Mouse (Mus musculus): ENCODE results near the gene Gm17268. TPM values are rescaled to one million over a fixed set of nuclear protein-coding genes. Genes with fewer than 3 reads are reported as not detected.

The Gm17268 gene
- not detected in 2 replicates for polyA plus RNA-seq (2015; fragmentation: Nextera tagmentation; extraction: Ambion mirVana)

DNA sequence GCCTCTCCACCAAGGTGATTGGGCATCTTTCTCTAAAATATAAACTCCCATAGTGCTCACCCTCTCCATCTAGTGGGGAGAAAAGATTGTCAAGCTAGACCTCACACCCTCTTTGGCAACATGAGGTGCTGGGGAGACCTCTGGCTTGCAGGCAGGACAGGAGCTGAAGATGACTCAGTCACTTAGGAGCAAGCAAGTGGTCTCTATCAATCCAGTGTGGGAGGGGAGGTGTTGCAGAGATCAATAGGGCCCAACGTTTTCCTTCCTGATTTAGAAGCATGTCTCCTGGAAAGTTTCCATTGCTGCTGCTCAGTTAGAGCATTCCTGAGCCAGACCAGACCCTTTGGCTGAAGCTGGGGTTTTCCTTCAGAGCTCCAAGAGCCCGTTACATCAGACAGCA is at the start of gene Gm17268:
Gene Gm17268, minus strand, starts transcription at position 28 of the 400 bp plus-strand sequence.
- Histone ChIP-seq H3K4me1 (ENCODE audit: control insufficient read depth, insufficient read depth, low read depth, low read length) (no peaks in the 10 kb centered on the region), H3K4me2 (ENCODE audit: low read length) (no peak within 1 kb of the TSS), H3K9ac (ENCODE audit: low read depth, low read length) (no peak within 1 kb of the TSS), H3K27ac (ENCODE audit: low read depth, low read length) (no peak within 1 kb of the TSS), H3K36me3 (ENCODE audit: control insufficient read depth, insufficient read depth, low read length) (no peaks in the 10 kb centered on the region), H3K27me3 (replicated peaks; ENCODE audit: control insufficient read depth, insufficient read depth, low read length) (no peaks in the 10 kb centered on the region), H3K4me3 (ENCODE audit: low read length) (no peak within 1 kb of the TSS), H3K9me3 (ENCODE audit: control insufficient read depth, low read length) (no peaks in the 10 kb centered on the region)
- WGBS: 62% methylated on average over 2 of the region's 2 CpGs
- ATAC-seq: no peak

DNA sequence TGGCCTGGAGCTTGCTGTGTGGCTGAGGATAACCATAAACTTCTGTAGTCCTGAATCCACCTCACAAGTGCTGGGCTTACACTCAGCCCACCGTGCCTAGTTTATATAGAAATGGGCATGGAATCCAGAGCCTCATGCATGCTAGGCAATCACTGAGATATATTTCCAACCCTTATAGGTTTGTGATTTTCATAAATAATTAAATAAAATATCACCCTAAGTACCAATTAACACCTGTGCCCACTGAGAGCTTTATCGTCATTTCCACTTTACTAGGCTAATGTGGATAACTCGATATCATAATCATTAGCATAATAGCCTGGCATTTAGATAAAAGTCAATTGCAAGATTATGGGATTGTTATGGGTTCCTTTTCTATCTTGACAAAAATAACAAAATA is 46.0 kb upstream of the Gm17268 start:
- Histone ChIP-seq H3K4me3 (ENCODE audit: low read length) (no peak overlapping the region), H3K9ac (ENCODE audit: low read depth, low read length) (no peak overlapping the region), H3K4me2 (ENCODE audit: low read length) (no peak overlapping the region), H3K27me3 (replicated peaks; ENCODE audit: control insufficient read depth, insufficient read depth, low read length) (no peaks in the 10 kb centered on the region), H3K4me1 (ENCODE audit: control insufficient read depth, insufficient read depth, low read depth, low read length) (no peaks in the 10 kb centered on the region), H3K36me3 (ENCODE audit: control insufficient read depth, insufficient read depth, low read length) (no peaks in the 10 kb centered on the region), H3K27ac (ENCODE audit: low read depth, low read length) (no peak overlapping the region), H3K9me3 (ENCODE audit: control insufficient read depth, low read length) (no peaks in the 10 kb centered on the region)
- WGBS: 79% methylated on average over 3 of the region's 3 CpGs
- no peak for ATAC-seq

- Histone ChIP-seq H3K27me3 (replicated peaks; ENCODE audit: control insufficient read depth, insufficient read depth, low read length) (no peaks in the 10 kb centered on the region), H3K4me1 (ENCODE audit: control insufficient read depth, insufficient read depth, low read depth, low read length) (no peaks in the 10 kb centered on the region), H3K36me3 (ENCODE audit: control insufficient read depth, insufficient read depth, low read length) (no peaks in the 10 kb centered on the region), H3K9me3 (ENCODE audit: control insufficient read depth, low read length) (no peaks in the 10 kb centered on the region), H3K4me3 (ENCODE audit: low read length) (no peak overlapping the region), H3K9ac (ENCODE audit: low read depth, low read length) (no peak overlapping the region), H3K27ac (ENCODE audit: low read depth, low read length) (no peak overlapping the region), H3K4me2 (ENCODE audit: low read length) (no peak overlapping the region)
- ATAC-seq: no peak
- 81% methylated on average over 3 of the region's 3 CpGs for WGBS
These were observed 42.5 kb upstream of the Gm17268 start for GRCm38 (mm10) chr11:82080865-82081264.

DNA sequence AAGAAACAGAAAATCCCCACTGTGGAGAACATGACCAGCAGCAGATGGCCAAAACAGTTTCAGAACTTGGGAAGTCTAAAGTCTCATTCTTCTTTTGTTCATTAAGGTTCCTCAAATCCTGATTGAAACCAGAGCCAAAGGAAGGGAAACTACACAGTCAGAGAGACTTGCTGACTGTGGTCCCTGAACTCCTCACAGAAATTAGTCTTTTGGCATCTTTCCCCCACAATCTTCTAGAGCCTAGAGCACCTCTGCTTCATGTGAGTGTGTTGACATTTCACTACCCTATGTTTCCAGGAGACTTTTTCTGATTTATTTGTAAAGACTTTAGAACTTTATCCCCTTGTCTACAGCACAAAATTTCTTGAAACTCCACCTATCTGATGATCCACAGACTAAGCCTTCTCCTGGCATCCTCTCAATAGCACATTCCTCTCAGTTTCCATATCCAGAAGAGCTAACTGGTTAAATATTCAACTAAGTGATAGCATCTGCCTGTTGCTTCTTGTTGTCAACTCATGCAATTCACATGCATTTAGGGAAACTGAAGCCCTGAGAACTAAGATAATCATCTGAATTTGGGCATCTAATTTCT is 39.9 kb upstream of the Gm17268 start:
- Histone ChIP-seq H3K4me3 (ENCODE audit: low read length) (no peak overlapping the region), H3K4me2 (ENCODE audit: low read length) (no peak overlapping the region), H3K36me3 (ENCODE audit: control insufficient read depth, insufficient read depth, low read length) (no peaks in the 10 kb centered on the region), H3K9ac (ENCODE audit: low read depth, low read length) (no peak overlapping the region), H3K9me3 (ENCODE audit: control insufficient read depth, low read length) (no peaks in the 10 kb centered on the region), H3K27ac (ENCODE audit: low read depth, low read length) (no peak overlapping the region), H3K27me3 (replicated peaks; ENCODE audit: control insufficient read depth, insufficient read depth, low read length) (no peaks in the 10 kb centered on the region), H3K4me1 (ENCODE audit: control insufficient read depth, insufficient read depth, low read depth, low read length) (no peaks in the 10 kb centered on the region)
- no peak for ATAC-seq

GRCm38 (mm10) chr11:82077031-82077430 is 38.7 kb upstream of the Gm17268 start:
- 81% methylated on average over 3 of the region's 3 CpGs for WGBS
- no peak overlapping the region for H3K9ac ChIP-seq (ENCODE audit: low read depth, low read length)
- H3K4me2 ChIP-seq (ENCODE audit: low read length): no peak overlapping the region
- no peaks in the 10 kb centered on the region for H3K4me1 ChIP-seq (ENCODE audit: control insufficient read depth, insufficient read depth, low read depth, low read length)
- no peaks in the 10 kb centered on the region for H3K36me3 ChIP-seq (ENCODE audit: control insufficient read depth, insufficient read depth, low read length)
- no peak overlapping the region for H3K27ac ChIP-seq (ENCODE audit: low read depth, low read length)
- H3K4me3 ChIP-seq (ENCODE audit: low read length): no peak overlapping the region
- no peaks in the 10 kb centered on the region for H3K9me3 ChIP-seq (ENCODE audit: control insufficient read depth, low read length)
- H3K27me3 ChIP-seq (replicated peaks; ENCODE audit: control insufficient read depth, insufficient read depth, low read length): no peaks in the 10 kb centered on the region
- no peak for ATAC-seq

DNA sequence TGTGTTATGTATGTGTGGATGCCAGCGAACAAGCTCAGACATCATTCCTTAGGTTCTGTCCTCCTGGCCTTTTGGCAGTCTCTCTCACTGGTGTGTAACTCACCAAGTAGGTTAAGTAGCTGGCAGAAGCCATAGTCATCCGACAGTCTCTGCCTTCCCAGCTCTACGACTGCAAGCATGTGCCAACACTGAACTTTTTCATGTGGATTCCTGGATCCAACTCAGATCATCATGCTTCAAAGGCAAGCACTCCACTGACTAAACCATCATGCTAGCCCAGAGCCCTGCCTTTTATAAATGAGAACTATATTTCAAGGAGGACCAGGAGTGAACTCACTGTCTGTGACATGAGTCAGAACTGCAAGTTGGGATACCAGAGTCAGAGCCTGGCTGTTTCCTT is 35.3 kb upstream of the Gm17268 start:
- ATAC-seq: no peak
- H3K4me1 ChIP-seq (ENCODE audit: control insufficient read depth, insufficient read depth, low read depth, low read length): no peaks in the 10 kb centered on the region
- 86% methylated on average over 3 of the region's 3 CpGs for WGBS
- H3K4me2 ChIP-seq (ENCODE audit: low read length): no peak overlapping the region
- no peaks in the 10 kb centered on the region for H3K27me3 ChIP-seq (replicated peaks; ENCODE audit: control insufficient read depth, insufficient read depth, low read length)
- no peak overlapping the region for H3K4me3 ChIP-seq (ENCODE audit: low read length)
- H3K27ac ChIP-seq (ENCODE audit: low read depth, low read length): no peak overlapping the region
- no peaks in the 10 kb centered on the region for H3K9me3 ChIP-seq (ENCODE audit: control insufficient read depth, low read length)
- no peak overlapping the region for H3K9ac ChIP-seq (ENCODE audit: low read depth, low read length)
- no peaks in the 10 kb centered on the region for H3K36me3 ChIP-seq (ENCODE audit: control insufficient read depth, insufficient read depth, low read length)

DNA sequence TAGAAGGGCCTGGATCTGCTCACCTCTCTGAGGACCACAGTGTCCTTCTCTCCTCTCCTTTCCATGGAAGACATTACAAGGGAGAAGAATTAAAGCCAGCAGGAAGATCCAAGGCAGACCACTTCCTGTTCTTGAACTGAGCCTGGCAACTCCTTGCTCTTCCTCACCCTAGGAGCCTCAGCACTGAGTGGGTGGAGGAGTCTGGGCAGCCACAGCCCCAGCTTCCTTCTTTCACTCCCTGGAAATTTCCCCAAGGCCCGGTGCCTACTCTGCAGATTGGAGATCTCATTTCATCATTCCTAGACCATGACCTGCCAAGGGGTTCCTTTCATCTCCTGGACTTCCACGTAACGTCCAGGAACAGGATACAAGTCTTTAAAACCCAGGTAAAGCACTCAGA is 34.6 kb upstream of the Gm17268 start:
- Histone ChIP-seq H3K4me1 (ENCODE audit: control insufficient read depth, insufficient read depth, low read depth, low read length) (no peaks in the 10 kb centered on the region), H3K9me3 (ENCODE audit: control insufficient read depth, low read length) (no peaks in the 10 kb centered on the region), H3K36me3 (ENCODE audit: control insufficient read depth, insufficient read depth, low read length) (no peaks in the 10 kb centered on the region), H3K27me3 (replicated peaks; ENCODE audit: control insufficient read depth, insufficient read depth, low read length) (no peaks in the 10 kb centered on the region), H3K27ac (ENCODE audit: low read depth, low read length) (no peak overlapping the region), H3K4me2 (ENCODE audit: low read length) (no peak overlapping the region), H3K9ac (ENCODE audit: low read depth, low read length) (no peak overlapping the region), H3K4me3 (ENCODE audit: low read length) (no peak overlapping the region)
- 82% methylated on average over 3 of the region's 3 CpGs for WGBS
- no peak for ATAC-seq

GRCm38 (mm10) chr11:82072374-82072773 is 34.0 kb upstream of the Gm17268 start:
- Histone ChIP-seq H3K36me3 (ENCODE audit: control insufficient read depth, insufficient read depth, low read length) (no peaks in the 10 kb centered on the region), H3K4me1 (ENCODE audit: control insufficient read depth, insufficient read depth, low read depth, low read length) (no peaks in the 10 kb centered on the region), H3K4me2 (ENCODE audit: low read length) (no peak overlapping the region), H3K27ac (ENCODE audit: low read depth, low read length) (no peak overlapping the region), H3K9me3 (ENCODE audit: control insufficient read depth, low read length) (no peaks in the 10 kb centered on the region), H3K9ac (ENCODE audit: low read depth, low read length) (no peak overlapping the region), H3K27me3 (replicated peaks; ENCODE audit: control insufficient read depth, insufficient read depth, low read length) (no peaks in the 10 kb centered on the region), H3K4me3 (ENCODE audit: low read length) (no peak overlapping the region)
- no peak for ATAC-seq
- 88% methylated on average over 1 of the region's 1 CpGs for WGBS

- ATAC-seq: no peak
- no peaks in the 10 kb centered on the region for H3K9me3 ChIP-seq (ENCODE audit: control insufficient read depth, low read length)
- WGBS: 73% methylated on average over 3 of the region's 3 CpGs
- H3K27me3 ChIP-seq (replicated peaks; ENCODE audit: control insufficient read depth, insufficient read depth, low read length): no peaks in the 10 kb centered on the region
- H3K4me2 ChIP-seq (ENCODE audit: low read length): no peak overlapping the region
- H3K9ac ChIP-seq (ENCODE audit: low read depth, low read length): no peak overlapping the region
- no peak overlapping the region for H3K4me3 ChIP-seq (ENCODE audit: low read length)
- H3K27ac ChIP-seq (ENCODE audit: low read depth, low read length): no peak overlapping the region
- H3K4me1 ChIP-seq (ENCODE audit: control insufficient read depth, insufficient read depth, low read depth, low read length): no peaks in the 10 kb centered on the region
- no peaks in the 10 kb centered on the region for H3K36me3 ChIP-seq (ENCODE audit: control insufficient read depth, insufficient read depth, low read length)
These were observed 32.7 kb upstream of the Gm17268 start for GRCm38 (mm10) chr11:82071076-82071475.
